Mouse (Mus musculus) bone marrow macrophage, adult 2 months (primary cell): ENCODE measurements at regions not wholly inside any gene's neighbourhood (a gene's known extent, or its start where the extent isn't known, plus 50 kb on each side); places are given as distances from the start of the nearest gene placed in this dataset.

Experiments
- H3K27ac ChIP-seq: 2 replicates; pipeline ENCODE4 v1.5.1; 2012; ENCODE audit warnings: low read depth, low read length; ENCODE audit not compliant: insufficient read depth
- H3K4me1 ChIP-seq: 2 replicates; pipeline ENCODE4 v1.6.1; 2012; ENCODE audit warnings: low read length; ENCODE audit not compliant: control insufficient read depth, insufficient read depth
- H3K4me3 ChIP-seq: 2 replicates; pipeline ENCODE4 v1.5.1; 2012; ENCODE audit warnings: mild to moderate bottlenecking, low read length, moderate library complexity; ENCODE audit not compliant: insufficient read depth
- CTCF ChIP-seq: IDR thresholded peaks from 2 replicates; pipeline ENCODE4 v1.5.1; 2012; ENCODE audit warnings: low read depth, mild to moderate bottlenecking, low read length, moderate library complexity
- POLR2A ChIP-seq: IDR thresholded peaks from 2 replicates; pipeline ENCODE4 v1.6.1; 2012; ENCODE audit warnings: mild to moderate bottlenecking, low read depth, low read length, borderline replicate concordance

DNA sequence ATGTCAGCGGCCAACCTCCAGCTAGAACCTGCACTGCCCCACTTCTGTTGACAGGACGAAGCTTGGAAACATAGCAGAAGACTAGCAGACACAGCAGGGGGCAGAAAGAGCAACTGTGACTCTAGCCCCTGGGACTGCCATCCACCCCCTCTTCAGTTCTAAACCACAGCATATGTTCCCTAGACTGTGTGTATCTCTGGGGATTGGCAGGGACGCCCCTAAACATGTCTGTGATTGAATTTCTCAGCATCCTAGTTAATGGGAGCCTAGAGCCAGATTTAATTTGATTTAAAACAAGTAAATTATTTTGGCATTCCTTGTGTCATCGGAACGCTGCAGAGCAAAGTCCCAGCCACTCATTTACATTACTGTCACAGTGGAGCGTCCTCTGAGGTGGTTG is 228.7 kb downstream of the Rps15a start:
- H3K4me1 ChIP-seq: no peaks in the 10 kb centered on the region
- H3K4me3 ChIP-seq: no peak overlapping the region
- H3K27ac ChIP-seq: no peak overlapping the region
- no peak for TF ChIP-seq CTCF

DNA sequence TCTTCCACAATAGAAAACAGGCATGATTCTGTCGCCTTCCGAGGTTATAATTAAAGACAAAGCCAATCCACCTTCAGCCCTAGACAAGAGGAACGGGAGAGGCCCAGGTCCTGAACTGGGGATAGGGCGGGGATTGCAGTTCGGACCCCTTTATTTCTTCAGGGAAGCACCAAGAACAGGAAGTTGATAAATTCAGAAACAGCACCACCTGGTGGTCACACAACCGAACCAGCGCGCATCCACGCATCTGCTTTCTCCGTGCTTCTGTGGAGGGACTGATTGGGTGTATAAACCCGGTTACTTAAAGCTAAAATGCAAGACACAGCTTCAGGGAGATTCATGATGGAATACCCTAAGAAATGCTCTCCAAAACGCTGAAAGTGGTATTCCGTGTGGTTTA is 233.2 kb downstream of the Rps15a start:
- TF ChIP-seq CTCF (peak; percentile 66), POLR2A (no peak)
- no peak overlapping the region for H3K4me3 ChIP-seq
- no peaks in the 10 kb centered on the region for H3K4me1 ChIP-seq
- no peak overlapping the region for H3K27ac ChIP-seq

DNA sequence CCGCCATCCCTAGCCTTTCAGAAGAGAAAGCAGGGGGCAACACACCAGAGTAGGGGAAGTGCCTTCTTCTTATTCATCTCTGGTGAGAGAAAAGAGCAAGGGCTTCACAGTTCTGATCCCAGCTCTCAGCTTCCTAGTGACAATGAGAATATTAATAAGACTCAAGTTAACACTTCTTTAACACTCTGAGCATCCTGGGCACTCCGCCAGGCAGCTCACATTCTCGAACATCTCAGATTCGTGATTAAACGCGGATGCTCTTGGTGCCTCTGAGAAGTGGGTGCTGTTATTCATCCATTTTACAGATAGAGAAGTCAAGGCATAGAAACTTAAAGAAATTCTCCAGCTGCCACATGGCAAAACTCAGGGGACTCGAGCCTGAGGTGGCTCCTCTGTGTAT is 237.1 kb downstream of the Rps15a start:
- no peak overlapping the region for H3K4me3 ChIP-seq
- no peaks in the 10 kb centered on the region for H3K4me1 ChIP-seq
- no peak for TF ChIP-seq CTCF
- no peak for TF ChIP-seq POLR2A
- no peak overlapping the region for H3K27ac ChIP-seq

DNA sequence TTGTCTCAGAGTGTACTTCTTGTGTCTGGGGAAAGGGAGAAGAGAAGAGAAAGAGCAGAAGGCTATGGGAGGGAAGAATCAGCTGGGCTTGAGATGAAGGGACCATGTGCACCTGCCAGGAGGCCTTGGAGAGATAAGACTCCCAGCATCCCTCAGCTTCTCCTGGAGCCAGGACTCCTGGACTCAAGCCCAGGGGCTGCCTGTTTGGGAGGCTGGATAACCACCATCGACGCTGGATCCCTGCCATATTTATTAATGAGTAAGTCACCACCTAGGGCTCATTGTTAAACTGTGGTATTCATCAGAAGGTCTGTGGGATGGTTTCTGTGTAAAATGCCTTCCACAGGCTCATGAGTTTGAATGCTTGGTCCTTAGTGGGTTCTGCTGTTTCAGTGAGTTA is 240.7 kb downstream of the Rps15a start:
- Histone ChIP-seq H3K4me1 (no peaks in the 10 kb centered on the region), H3K27ac (no peak overlapping the region), H3K4me3 (no peak overlapping the region)
- TF ChIP-seq POLR2A (no peak), CTCF (no peak)

DNA sequence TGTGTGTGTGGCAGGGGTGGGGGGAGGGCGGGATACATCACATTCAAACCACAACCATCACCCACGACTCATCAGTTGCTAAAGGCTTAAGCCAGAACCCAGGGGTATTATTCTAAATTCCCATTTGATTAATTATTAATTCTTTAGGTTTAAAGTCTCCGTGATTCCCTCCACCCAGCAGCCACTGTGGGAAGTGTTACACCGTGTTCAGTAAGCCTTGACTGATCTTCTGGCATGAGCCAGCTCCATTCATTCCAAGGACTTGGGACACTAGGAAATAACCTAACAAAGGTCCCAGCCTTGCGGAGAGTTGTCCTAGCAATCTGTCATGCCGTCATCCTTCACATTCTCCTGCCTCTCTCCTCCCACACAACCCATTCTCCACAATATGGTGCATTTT is 256.6 kb downstream of the Rps15a start:
- Histone ChIP-seq H3K27ac (no peak overlapping the region), H3K4me1 (no peaks in the 10 kb centered on the region; the same call in 1 of the 2 replicates), H3K4me3 (no peak overlapping the region)
- TF ChIP-seq POLR2A (no peak), CTCF (no peak)

DNA sequence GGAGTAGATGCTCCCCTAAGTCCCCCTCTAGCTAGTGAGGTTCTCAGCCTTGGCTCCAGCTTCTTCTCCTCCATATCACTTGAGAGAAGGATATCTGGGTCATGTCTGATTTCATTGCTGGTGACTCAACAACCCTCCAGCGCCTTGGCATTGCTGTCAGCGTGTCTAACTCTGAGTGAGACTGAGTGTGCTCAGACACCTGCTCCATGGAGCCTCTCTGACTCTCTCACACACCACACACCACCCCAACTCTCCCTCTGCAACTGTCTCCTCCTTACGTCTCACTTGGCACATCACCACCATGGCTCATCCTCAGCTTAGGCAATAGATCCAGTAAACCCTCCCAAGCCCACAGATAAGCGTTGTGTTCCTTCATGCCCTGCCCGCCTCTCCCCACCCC is 260.0 kb downstream of the Rps15a start:
- Histone ChIP-seq H3K27ac (no peak overlapping the region), H3K4me3 (no peak overlapping the region), H3K4me1 (no peaks in the 10 kb centered on the region)
- TF ChIP-seq POLR2A (no peak), CTCF (no peak)

DNA sequence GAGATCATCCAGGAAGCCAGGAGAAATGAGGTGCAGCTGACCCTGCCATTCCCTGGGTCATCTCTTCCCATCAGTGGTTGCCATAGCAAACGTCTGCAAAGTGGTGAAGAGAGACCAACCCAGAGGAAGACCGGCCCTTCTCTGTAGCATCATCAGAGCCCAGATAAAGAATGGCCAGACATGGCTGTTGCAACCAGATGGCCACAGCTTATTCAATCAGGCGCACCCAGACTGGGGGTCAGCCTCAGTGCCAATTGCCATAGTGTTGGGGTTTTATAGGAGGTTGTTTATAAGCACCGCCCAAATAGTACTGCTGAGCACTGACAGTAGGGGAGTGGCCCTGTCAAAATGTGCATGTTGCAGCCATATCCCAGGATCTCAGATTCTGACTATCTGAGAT is 262.3 kb downstream of the Rps15a start:
- H3K27ac ChIP-seq: no peak overlapping the region
- H3K4me3 ChIP-seq: no peak overlapping the region
- no peak for TF ChIP-seq POLR2A
- TF ChIP-seq CTCF: no peak
- H3K4me1 ChIP-seq: no peaks in the 10 kb centered on the region

DNA sequence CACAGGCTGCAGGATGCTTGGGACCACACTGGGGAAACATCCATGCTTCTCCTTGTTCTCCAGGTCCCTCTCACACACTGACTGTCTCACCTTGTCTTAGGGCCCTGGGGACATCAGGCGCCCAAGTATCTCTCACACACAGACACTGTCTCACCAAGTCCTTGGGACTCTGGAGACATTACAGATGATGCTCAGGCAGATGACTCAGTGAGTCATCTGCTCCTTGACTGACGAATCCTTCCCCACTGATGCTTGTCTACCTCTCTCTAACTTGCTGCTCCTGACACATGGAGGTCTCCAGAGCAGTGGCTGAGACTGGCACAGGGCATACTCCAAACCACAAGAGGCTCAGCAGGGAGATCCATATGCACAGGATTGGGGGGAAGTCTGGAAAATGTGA is 263.1 kb downstream of the Rps15a start:
- H3K4me3 ChIP-seq: no peak overlapping the region
- TF ChIP-seq POLR2A: no peak
- TF ChIP-seq CTCF: no peak
- no peak overlapping the region for H3K27ac ChIP-seq
- H3K4me1 ChIP-seq: no peaks in the 10 kb centered on the region

DNA sequence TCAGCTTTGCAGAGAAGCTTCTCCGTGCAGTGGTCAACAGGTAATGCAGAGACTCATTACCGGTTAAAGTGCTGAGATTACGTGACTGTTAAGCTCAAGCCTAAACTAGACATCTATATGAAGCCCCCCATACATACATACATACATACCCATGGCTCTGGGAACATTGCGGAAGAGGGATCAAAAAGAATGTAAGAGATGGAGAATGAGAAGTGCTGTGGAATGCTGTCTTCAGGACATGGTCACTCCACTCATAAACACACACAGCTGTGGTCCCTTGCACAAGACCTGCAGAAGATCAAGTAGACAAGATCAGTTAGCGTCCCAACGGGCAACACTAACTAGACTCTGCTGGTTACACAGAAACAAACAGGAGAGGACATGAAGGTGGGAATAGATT is 265.2 kb downstream of the Rps15a start:
- H3K4me1 ChIP-seq: no peaks in the 10 kb centered on the region
- TF ChIP-seq POLR2A (no peak), CTCF (no peak)
- H3K27ac ChIP-seq: no peak overlapping the region
- no peak overlapping the region for H3K4me3 ChIP-seq

DNA sequence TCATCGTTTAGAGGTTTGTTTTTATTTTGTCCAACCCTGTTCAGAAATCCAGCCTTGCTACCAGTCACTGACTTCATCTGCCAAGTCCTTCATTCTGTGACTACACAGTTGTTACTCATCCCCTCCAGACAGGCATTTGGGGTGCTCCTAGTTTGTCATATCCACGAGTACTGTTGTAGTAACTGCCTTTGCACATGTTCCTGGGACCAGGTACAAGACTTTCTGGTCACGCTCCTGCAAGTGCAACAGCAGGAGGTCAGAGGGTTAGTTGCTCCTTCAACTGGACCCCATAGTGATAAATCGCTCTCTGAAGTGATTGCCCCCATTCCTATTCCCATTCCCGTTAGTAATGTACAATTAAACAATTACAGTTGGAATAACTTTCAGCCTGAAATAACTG is 269.9 kb downstream of the Rps15a start:
- H3K4me1 ChIP-seq: no peaks in the 10 kb centered on the region

DNA sequence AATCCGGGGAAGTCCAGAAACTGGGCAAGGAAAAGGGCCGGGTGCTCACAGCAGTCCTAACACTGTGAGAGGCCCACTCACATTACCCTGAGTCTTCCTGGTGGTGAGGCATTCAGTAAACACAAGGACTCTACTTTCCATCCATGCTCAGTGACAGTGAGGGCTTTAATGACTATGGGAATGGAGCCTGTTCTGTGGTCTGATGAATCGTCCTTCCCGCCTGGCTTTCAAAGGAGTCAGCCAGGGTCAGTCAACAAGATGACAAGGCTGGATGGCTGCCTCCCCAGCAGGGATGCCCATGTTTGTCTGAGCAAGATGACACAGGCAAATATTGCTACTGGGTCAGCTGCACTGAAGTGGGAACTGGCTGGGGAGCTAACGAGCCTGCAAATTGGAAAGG is 273.2 kb downstream of the Rps15a start:
- Histone ChIP-seq H3K27ac (no peak overlapping the region), H3K4me3 (no peak overlapping the region), H3K4me1 (no peaks in the 10 kb centered on the region)
- TF ChIP-seq POLR2A: no peak
- no peak for TF ChIP-seq CTCF

More for the DNA sequence above, 269.9 kb downstream of the Rps15a start:
- no peak overlapping the region for H3K4me3 ChIP-seq
- no peak for TF ChIP-seq POLR2A
- TF ChIP-seq CTCF: no peak
- no peak overlapping the region for H3K27ac ChIP-seq
